Mouse (Mus musculus) forebrain, embryonic 16.5 days (tissue): ENCODE results near the gene Palm2. TPM values are rescaled to one million over a fixed set of nuclear protein-coding genes. Genes with fewer than 3 reads are reported as not detected.

Experiments used
- ATAC-seq: fragments of 200-750 bp; cut with Nextera tagmentation; 2 replicates; pipeline ENCODE4 v1.8.0; 2017; ENCODE audit warnings: mild to moderate bottlenecking, moderate library complexity
- H3K27ac ChIP-seq: fragments of 300-500 bp; sonication (generic); 2 replicates; pipeline ENCODE4 v1.5.1; 2014; ENCODE audit warnings: low read length, control low read depth
- H3K27me3 ChIP-seq: fragments of 300-500 bp; sonication (generic); replicated peaks from 2 replicates; pipeline ENCODE4 v1.6.1; 2014; ENCODE audit warnings: low read length; ENCODE audit not compliant: control insufficient read depth, insufficient read depth
- H3K36me3 ChIP-seq: fragments of 300-500 bp; sonication (generic); 2 replicates; pipeline ENCODE4 v1.6.1; 2014; ENCODE audit not compliant: control insufficient read depth, insufficient read depth
- H3K4me1 ChIP-seq: fragments of 300-500 bp; sonication (generic); replicated peaks from 2 replicates; pipeline ENCODE4 v1.6.1; 2014; ENCODE audit warnings: low read length; ENCODE audit not compliant: control insufficient read depth, insufficient read depth
- H3K4me2 ChIP-seq: fragments of 300-500 bp; sonication (generic); 2 replicates; pipeline ENCODE4 v1.6.1; 2014; ENCODE audit warnings: mild to moderate bottlenecking, low read length, control low read depth
- H3K4me3 ChIP-seq: fragments of 300-500 bp; sonication (generic); replicated peaks from 2 replicates; pipeline ENCODE4 v1.5.1; 2014; ENCODE audit warnings: mild to moderate bottlenecking, low read length, control low read depth
- H3K9ac ChIP-seq: fragments of 300-500 bp; sonication (generic); replicated peaks from 2 replicates; pipeline ENCODE4 v1.6.1; 2014; ENCODE audit warnings: low read depth, low read length, control low read depth
- H3K9me3 ChIP-seq: fragments of 300-500 bp; sonication (generic); 2 replicates; pipeline ENCODE4 v1.6.1; 2016; ENCODE audit warnings: low read length; ENCODE audit not compliant: control insufficient read depth
- WGBS: fragments of 180-500 bp; shearing (Covaris S2); extraction: QIAGEN DNeasy Blood & Tissue Kit; methylation state at CpG from one replicate; pipeline ENCODE4 v1.1.7; 2014; 5-methylcytosine and 5-hydroxymethylcytosine counted together
- polyA plus RNA-seq: library from polyadenylated mRNA; unstranded; fragments of >200 nt; fragmentation: Nextera tagmentation; extraction: Ambion mirVana; gene quantifications from 2 replicates; pipeline ENCODE4 v1.2.1, GENCODE M21; 2015

Palm2 gene
- polyA plus RNA-seq, 1 experiment from 2014 or later, result 14.2 TPM

- Histone ChIP-seq H3K27me3 (no peaks in the 10 kb centered on the region), H3K27ac (no peak overlapping the region), H3K4me3 (no peak overlapping the region), H3K4me1 (no peaks in the 10 kb centered on the region), H3K4me2 (no peak overlapping the region), H3K9ac (no peak overlapping the region), H3K9me3 (no peaks in the 10 kb centered on the region; the same call in 1 of the 2 replicates), H3K36me3 (no peaks in the 10 kb centered on the region)
- 85% methylated on average over 5 of the region's 5 CpGs for WGBS
- ATAC-seq, result no peak
Observed at GRCm38 (mm10) chr4:57612716-57613115, 178.7 kb downstream of the Palm2 start.

GRCm38 (mm10) chr4:57614686-57615085 is 180.6 kb downstream of the Palm2 start:
- Histone ChIP-seq H3K27me3 (no peaks in the 10 kb centered on the region), H3K4me3 (no peak overlapping the region)
- WGBS, result 96% methylated on average over 4 of the region's 4 CpGs

GRCm38 (mm10) chr4:57618743-57619142 is 184.7 kb downstream of the Palm2 start:
- Histone ChIP-seq H3K27me3 (no peaks in the 10 kb centered on the region), H3K4me1 (no peaks in the 10 kb centered on the region), H3K9ac (no peak overlapping the region), H3K9me3 (no peaks in the 10 kb centered on the region; the same call in 1 of the 2 replicates), H3K4me2 (no peak overlapping the region), H3K4me3 (no peak overlapping the region), H3K36me3 (no peaks in the 10 kb centered on the region), H3K27ac (no peak overlapping the region)
- ATAC-seq, result no peak
- WGBS, result 88% methylated on average over 6 of the region's 6 CpGs

More at GRCm38 (mm10) chr4:57614686-57615085, 180.6 kb downstream of the Palm2 start:
- Histone ChIP-seq H3K4me2 (no peak overlapping the region), H3K9ac (no peak overlapping the region), H3K9me3 (no peaks in the 10 kb centered on the region; the same call in 1 of the 2 replicates), H3K27ac (no peak overlapping the region), H3K4me1 (no peaks in the 10 kb centered on the region), H3K36me3 (no peaks in the 10 kb centered on the region)
- no peak for ATAC-seq

- 84% methylated on average over 7 of the region's 7 CpGs for WGBS
- Histone ChIP-seq H3K27ac (no peak overlapping the region), H3K4me3 (no peak overlapping the region), H3K27me3 (no peaks in the 10 kb centered on the region), H3K36me3 (no peaks in the 10 kb centered on the region), H3K9ac (no peak overlapping the region), H3K4me1 (no peaks in the 10 kb centered on the region), H3K4me2 (no peak overlapping the region), H3K9me3 (no peaks in the 10 kb centered on the region)
- no peak for ATAC-seq
Observed at GRCm38 (mm10) chr4:57622816-57623215, 188.8 kb downstream of the Palm2 start.

- ATAC-seq, result no peak
- no peak overlapping the region for H3K4me3 ChIP-seq
- no peak overlapping the region for H3K4me2 ChIP-seq
- no peak overlapping the region for H3K27ac ChIP-seq
- H3K36me3 ChIP-seq, result no peaks in the 10 kb centered on the region
- H3K9me3 ChIP-seq, result no peaks in the 10 kb centered on the region
- no peaks in the 10 kb centered on the region for H3K27me3 ChIP-seq
- WGBS, result 87% methylated on average over 2 of the region's 2 CpGs
- no peak overlapping the region for H3K9ac ChIP-seq
- no peaks in the 10 kb centered on the region for H3K4me1 ChIP-seq
Observed at GRCm38 (mm10) chr4:57624819-57625218, 190.8 kb downstream of the Palm2 start.

- Histone ChIP-seq H3K27me3 (no peaks in the 10 kb centered on the region), H3K4me1 (no peaks in the 10 kb centered on the region), H3K4me2 (no peak overlapping the region), H3K4me3 (no peak overlapping the region), H3K9me3 (no peaks in the 10 kb centered on the region), H3K27ac (no peak overlapping the region), H3K9ac (no peak overlapping the region), H3K36me3 (no peaks in the 10 kb centered on the region)
- WGBS, result 83% methylated on average over 1 of the region's 1 CpGs
- no peak for ATAC-seq
Observed at GRCm38 (mm10) chr4:57625306-57625705, 191.3 kb downstream of the Palm2 start.

GRCm38 (mm10) chr4:57625756-57626155 is 191.7 kb downstream of the Palm2 start:
- ATAC-seq, result no peak
- Histone ChIP-seq H3K36me3 (no peaks in the 10 kb centered on the region), H3K9me3 (no peaks in the 10 kb centered on the region), H3K4me2 (no peak overlapping the region), H3K27me3 (no peaks in the 10 kb centered on the region), H3K4me3 (no peak overlapping the region), H3K27ac (no peak overlapping the region), H3K4me1 (no peaks in the 10 kb centered on the region), H3K9ac (no peak overlapping the region)
- 59% methylated on average over 1 of the region's 1 CpGs for WGBS

- H3K27ac ChIP-seq, result no peak overlapping the region
- H3K4me2 ChIP-seq, result no peak overlapping the region
- no peak for ATAC-seq
- H3K9ac ChIP-seq, result no peak overlapping the region
- no peak overlapping the region for H3K4me3 ChIP-seq
- H3K27me3 ChIP-seq, result no peaks in the 10 kb centered on the region
- 92% methylated on average over 5 of the region's 5 CpGs for WGBS
- no peaks in the 10 kb centered on the region for H3K4me1 ChIP-seq
- no peaks in the 10 kb centered on the region for H3K9me3 ChIP-seq
- H3K36me3 ChIP-seq, result no peaks in the 10 kb centered on the region
Observed at GRCm38 (mm10) chr4:57626921-57627320, 192.9 kb downstream of the Palm2 start.

GRCm38 (mm10) chr4:57632386-57632785 is 198.3 kb downstream of the Palm2 start:
- no peaks in the 10 kb centered on the region for H3K36me3 ChIP-seq
- ATAC-seq, result no peak
- no peaks in the 10 kb centered on the region for H3K9me3 ChIP-seq
- no peak overlapping the region for H3K4me3 ChIP-seq
- WGBS, result 88% methylated on average over 5 of the region's 5 CpGs
- H3K4me1 ChIP-seq, result peaks cover 5% of the 10 kb centered on the region
- no peak overlapping the region for H3K9ac ChIP-seq
- H3K27ac ChIP-seq, result no peak overlapping the region
- H3K27me3 ChIP-seq, result no peaks in the 10 kb centered on the region
- no peak overlapping the region for H3K4me2 ChIP-seq

GRCm38 (mm10) chr4:57633052-57633451 is 199.0 kb downstream of the Palm2 start:
- ATAC-seq, result no peak
- no peak overlapping the region for H3K27ac ChIP-seq
- 94% methylated on average over 7 of the region's 7 CpGs for WGBS

More at GRCm38 (mm10) chr4:57633052-57633451, 199.0 kb downstream of the Palm2 start:
- no peak overlapping the region for H3K4me2 ChIP-seq
- no peak overlapping the region for H3K4me3 ChIP-seq
- no peaks in the 10 kb centered on the region for H3K36me3 ChIP-seq
- peaks cover 9% of the 10 kb centered on the region for H3K4me1 ChIP-seq
- no peak overlapping the region for H3K9ac ChIP-seq
- H3K9me3 ChIP-seq, result no peaks in the 10 kb centered on the region
- H3K27me3 ChIP-seq, result no peaks in the 10 kb centered on the region
